Mouse (Mus musculus) limb, embryonic 12.5 days (tissue): Measurements from ENCODE around the gene Fam173b. TPM values are rescaled to one million over a fixed set of nuclear protein-coding genes. Genes with fewer than 3 reads are reported as not detected.

Experiments
- ATAC-seq: fragments of 200-750 bp; cut with Nextera tagmentation; 2 replicates; pipeline ENCODE4 v1.8.0; 2017; ENCODE audit warnings: low read depth, moderate TSS enrichment; ENCODE audit not compliant: insufficient number of reproducible peaks, insufficient read depth, low FRiP score, low TSS enrichment
- H3K27ac ChIP-seq: fragments of 300-500 bp; sonication (generic); 2 replicates; pipeline ENCODE4 v1.5.1; 2016; ENCODE audit warnings: mild to moderate bottlenecking, moderate library complexity
- H3K27me3 ChIP-seq: fragments of 300-500 bp; sonication (generic); 2 replicates; pipeline ENCODE4 v1.6.1; 2016; ENCODE audit warnings: mild to moderate bottlenecking, moderate library complexity
- H3K36me3 ChIP-seq: fragments of 300-500 bp; sonication (generic); 2 replicates; pipeline ENCODE4 v1.6.1; 2016; ENCODE audit warnings: mild to moderate bottlenecking, moderate library complexity
- H3K4me1 ChIP-seq: fragments of 300-500 bp; sonication (generic); replicated peaks from 2 replicates; pipeline ENCODE4 v1.6.1; 2016
- H3K4me2 ChIP-seq: fragments of 300-500 bp; sonication (generic); 2 replicates; pipeline ENCODE4 v1.6.1; 2016; ENCODE audit warnings: mild to moderate bottlenecking, moderate library complexity
- H3K4me3 ChIP-seq: fragments of 300-500 bp; sonication (generic); replicated peaks from 2 replicates; pipeline ENCODE4 v1.5.1; 2016; ENCODE audit warnings: mild to moderate bottlenecking
- H3K9ac ChIP-seq: fragments of 300-500 bp; sonication (generic); replicated peaks from 2 replicates; pipeline ENCODE4 v1.6.1; 2016; ENCODE audit warnings: mild to moderate bottlenecking, moderate library complexity
- H3K9me3 ChIP-seq: fragments of 300-500 bp; sonication (generic); 2 replicates; pipeline ENCODE4 v1.6.1; 2016; ENCODE audit warnings: mild to moderate bottlenecking, moderate library complexity
- WGBS: fragments of 180-500 bp; shearing (Covaris S2); methylation state at CpG from one replicate; pipeline ENCODE4 v1.1.7; 2016; 5-methylcytosine and 5-hydroxymethylcytosine counted together
- polyA plus RNA-seq: library from polyadenylated mRNA; unstranded; fragments of >200 nt; fragmentation: Nextera tagmentation; extraction: Ambion mirVana; gene quantifications from 2 replicates; pipeline ENCODE4 v1.2.1, GENCODE M21; 2016

Gene Fam173b
- polyA plus RNA-seq, 1 experiment from 2014 or later, result 11.2 TPM

DNA sequence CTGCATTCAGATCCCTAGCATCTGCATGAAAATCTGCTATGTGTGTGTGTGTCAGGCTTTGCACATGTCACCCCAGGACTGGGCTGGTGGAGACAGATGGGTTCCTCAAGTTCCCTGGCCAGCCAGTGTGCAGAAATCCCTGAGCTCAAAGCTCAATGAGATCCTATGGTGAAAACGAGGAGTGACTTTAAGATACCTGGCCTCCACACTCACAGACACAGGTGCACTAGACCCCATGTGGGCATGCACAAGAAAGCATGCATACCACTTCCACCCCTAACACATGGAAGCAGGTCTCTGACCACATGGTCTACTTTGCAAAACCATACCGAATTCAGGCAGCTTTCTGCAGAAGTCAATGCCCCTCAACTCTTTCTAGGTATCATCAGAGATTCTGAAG lies 13.9 kb upstream of the Fam173b start:
- 73% methylated on average over 2 of the region's 2 CpGs for WGBS
- H3K36me3 ChIP-seq, result peaks cover 44% of the 10 kb centered on the region
- H3K4me3 ChIP-seq, result no peak overlapping the region
- H3K4me2 ChIP-seq, result no peak overlapping the region
- 0 out of 2 replicates have a peak, but pooled peaks cover 5% of the 10 kb centered on the region for H3K4me1 ChIP-seq
- no peaks in the 10 kb centered on the region for H3K9me3 ChIP-seq
- H3K9ac ChIP-seq, result no peak overlapping the region
- no peak for ATAC-seq
- H3K27ac ChIP-seq, result no peak overlapping the region
- no peaks in the 10 kb centered on the region for H3K27me3 ChIP-seq

DNA sequence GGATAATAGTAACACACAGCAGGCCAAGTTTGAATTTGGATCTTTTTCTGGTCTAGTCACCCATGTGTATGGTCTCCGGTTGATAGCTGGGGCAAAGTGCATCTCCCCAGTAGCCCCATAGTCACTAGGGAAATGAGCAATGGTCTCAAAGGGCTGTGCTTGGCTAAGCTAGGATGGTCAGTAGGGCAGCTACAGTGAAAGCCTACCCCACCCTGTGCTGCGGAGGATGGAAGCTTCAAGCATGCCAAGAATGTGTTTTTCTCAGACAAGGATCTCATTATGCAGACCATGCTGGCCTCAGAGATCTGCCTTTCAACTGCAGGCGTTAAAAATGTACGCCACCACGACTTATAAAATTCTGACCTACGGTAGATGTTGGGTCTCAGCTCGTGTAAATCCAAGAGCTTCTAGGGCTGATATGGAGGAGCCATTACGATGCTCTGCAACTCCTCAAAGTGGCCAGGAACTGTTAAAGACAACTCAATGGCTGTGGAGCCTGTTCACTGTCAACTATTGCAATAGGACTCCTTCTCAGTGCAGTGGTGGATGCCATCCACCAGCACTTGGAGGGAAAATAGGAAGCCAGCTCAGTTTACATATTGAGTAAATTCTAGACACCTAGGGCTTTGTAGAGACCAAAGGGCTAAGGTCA lies 12.5 kb upstream of the Fam173b start:
- Histone ChIP-seq H3K36me3 (peaks cover 58% of the 10 kb centered on the region), H3K27me3 (no peaks in the 10 kb centered on the region), H3K4me2 (no peak overlapping the region), H3K27ac (no peak overlapping the region), H3K4me1 (0 out of 2 replicates have a peak, but pooled peaks cover 5% of the 10 kb centered on the region), H3K4me3 (no peak overlapping the region), H3K9ac (no peak overlapping the region), H3K9me3 (no peaks in the 10 kb centered on the region)
- no peak for ATAC-seq
- 67% methylated on average over 8 of the region's 8 CpGs for WGBS

DNA sequence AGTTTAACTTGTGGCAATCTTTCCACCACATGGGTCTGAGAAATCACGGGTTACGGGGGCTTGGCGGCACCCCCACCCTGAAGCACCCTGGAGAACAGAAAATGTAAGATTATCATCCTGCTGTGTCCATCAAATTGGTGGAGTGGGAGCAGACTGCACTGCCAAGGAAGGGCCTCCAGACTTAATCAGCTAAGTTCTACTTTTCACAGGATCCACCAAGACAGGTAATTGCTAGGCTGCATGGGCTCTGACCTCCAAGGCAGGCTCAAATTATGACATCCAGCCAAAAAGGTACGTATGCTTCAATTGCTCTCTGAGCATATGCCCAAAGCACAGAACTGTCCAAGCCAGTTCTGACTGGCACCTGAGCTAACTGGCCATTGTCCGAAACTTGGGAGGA lies 11.5 kb upstream of the Fam173b start:
- Histone ChIP-seq H3K9ac (no peak overlapping the region), H3K27ac (no peak overlapping the region), H3K9me3 (no peaks in the 10 kb centered on the region), H3K36me3 (peaks cover 68% of the 10 kb centered on the region), H3K4me1 (0 out of 2 replicates have a peak, but pooled peaks cover 5% of the 10 kb centered on the region), H3K4me2 (no peak overlapping the region), H3K27me3 (no peaks in the 10 kb centered on the region), H3K4me3 (no peak overlapping the region)
- ATAC-seq, result no peak
- WGBS, result 94% methylated on average over 5 of the region's 5 CpGs

DNA sequence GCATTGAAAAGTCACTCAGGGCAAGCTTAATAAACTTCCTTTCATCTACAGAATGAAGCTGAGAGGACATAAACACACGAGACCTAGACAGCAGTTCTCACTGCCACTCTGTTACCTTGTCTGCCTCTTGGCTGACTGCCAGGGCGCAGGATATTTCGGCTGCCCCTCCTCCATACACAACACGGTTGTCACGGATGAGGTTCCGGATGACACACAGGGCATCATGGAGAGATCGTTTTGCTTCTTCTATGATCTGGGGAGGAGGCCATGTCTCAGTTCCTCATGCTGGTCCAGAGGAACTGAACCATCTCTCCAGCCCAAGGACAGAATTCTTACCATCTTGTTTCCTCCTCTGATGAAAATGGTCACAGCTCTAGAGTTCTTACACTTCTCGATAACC lies 9.1 kb upstream of the Fam173b start:
- H3K27me3 ChIP-seq, result no peaks in the 10 kb centered on the region
- WGBS, result 94% methylated on average over 8 of the region's 8 CpGs
- no peak overlapping the region for H3K4me2 ChIP-seq
- no peak overlapping the region for H3K27ac ChIP-seq
- H3K9me3 ChIP-seq, result no peaks in the 10 kb centered on the region
- H3K36me3 ChIP-seq, result peaks cover 92% of the 10 kb centered on the region
- H3K4me3 ChIP-seq, result no peak overlapping the region
- H3K4me1 ChIP-seq, result 0 out of 2 replicates have a peak, but pooled peaks cover 5% of the 10 kb centered on the region
- H3K9ac ChIP-seq, result no peak overlapping the region
- no peak for ATAC-seq

DNA sequence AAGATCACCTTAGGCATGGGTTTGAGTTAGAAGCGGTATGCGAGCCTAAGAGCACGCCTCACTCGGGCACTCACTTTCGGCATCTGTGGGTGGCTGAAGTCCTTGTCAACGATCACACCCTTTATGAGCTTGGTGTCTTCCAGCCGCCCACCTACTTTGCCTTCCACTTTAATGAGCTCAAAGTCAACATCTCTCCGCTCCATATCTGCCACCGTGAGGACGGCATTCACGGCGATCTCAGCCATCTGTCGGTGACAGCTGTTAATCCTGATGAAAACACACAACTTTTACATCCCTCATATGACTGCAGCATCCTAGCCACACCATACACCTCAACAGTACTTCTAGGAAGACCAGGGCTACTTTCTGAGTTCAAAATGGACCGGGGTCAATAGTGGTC lies 7.4 kb upstream of the Fam173b start:
- peaks cover 89% of the 10 kb centered on the region for H3K36me3 ChIP-seq
- no peaks in the 10 kb centered on the region for H3K9me3 ChIP-seq
- WGBS, result 94% methylated on average over 14 of the region's 14 CpGs
- H3K9ac ChIP-seq, result no peak overlapping the region
- ATAC-seq, result no peak
- H3K4me3 ChIP-seq, result no peak overlapping the region
- 0 out of 2 replicates have a peak, but pooled peaks cover 1% of the 10 kb centered on the region for H3K4me1 ChIP-seq
- no peaks in the 10 kb centered on the region for H3K27me3 ChIP-seq
- H3K4me2 ChIP-seq, result no peak overlapping the region
- H3K27ac ChIP-seq, result no peak overlapping the region

DNA sequence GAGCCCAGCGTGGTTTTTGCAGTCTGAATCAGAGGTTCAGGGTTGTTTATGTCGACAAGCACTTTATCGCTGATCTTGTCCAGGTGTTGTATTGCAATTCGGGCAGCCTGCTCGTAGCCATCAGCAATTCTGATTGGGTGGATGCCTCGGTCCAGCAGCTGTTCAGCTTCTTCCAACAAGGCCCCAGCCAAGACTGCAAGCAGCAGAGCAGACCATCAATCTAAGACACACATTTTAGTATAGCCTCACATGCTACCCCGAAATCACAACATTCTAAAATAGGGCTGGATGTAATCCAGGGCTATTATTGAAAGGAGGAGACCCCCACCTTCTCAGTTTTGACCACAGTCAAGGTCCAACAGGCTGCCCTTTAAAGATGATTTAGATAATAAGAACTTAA lies 6.0 kb upstream of the Fam173b start:
- H3K27ac ChIP-seq, result no peak overlapping the region
- WGBS, result 89% methylated on average over 7 of the region's 7 CpGs
- peaks cover 13% of the 10 kb centered on the region for H3K4me1 ChIP-seq
- H3K27me3 ChIP-seq, result no peaks in the 10 kb centered on the region
- H3K9ac ChIP-seq, result no peak overlapping the region
- no peak overlapping the region for H3K4me2 ChIP-seq
- H3K36me3 ChIP-seq, result peaks cover 75% of the 10 kb centered on the region
- no peaks in the 10 kb centered on the region for H3K9me3 ChIP-seq
- ATAC-seq, result no peak
- no peak overlapping the region for H3K4me3 ChIP-seq

DNA sequence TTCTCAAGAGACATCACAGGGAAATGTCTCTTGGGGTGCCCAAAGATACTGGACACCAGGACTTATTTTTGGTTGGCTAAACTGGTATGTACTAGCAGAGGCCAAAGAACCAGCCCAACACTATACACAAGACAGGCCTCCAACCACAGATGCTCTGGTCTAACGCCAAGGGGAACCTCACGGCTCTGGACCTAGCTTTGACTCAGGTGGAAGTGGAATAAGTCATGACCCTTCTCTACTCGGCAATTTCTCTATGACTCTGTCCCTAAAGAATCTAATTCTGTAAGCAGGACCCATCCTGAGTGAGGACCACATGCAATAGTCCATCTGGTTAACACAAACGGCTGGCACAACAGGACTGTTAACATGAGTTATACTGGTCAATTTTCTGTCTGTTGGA lies 1.8 kb upstream of the Fam173b start:
- Histone ChIP-seq H3K4me2 (peak overlapping the region; percentile 85), H3K27me3 (no peaks in the 10 kb centered on the region), H3K36me3 (peaks cover 33% of the 10 kb centered on the region), H3K27ac (no peak overlapping the region), H3K4me3 (peak overlapping the region; percentile 77), H3K4me1 (peaks cover 23% of the 10 kb centered on the region), H3K9me3 (no peaks in the 10 kb centered on the region), H3K9ac (no peak overlapping the region)
- 69% methylated on average over 4 of the region's 4 CpGs for WGBS
- no peak for ATAC-seq

DNA sequence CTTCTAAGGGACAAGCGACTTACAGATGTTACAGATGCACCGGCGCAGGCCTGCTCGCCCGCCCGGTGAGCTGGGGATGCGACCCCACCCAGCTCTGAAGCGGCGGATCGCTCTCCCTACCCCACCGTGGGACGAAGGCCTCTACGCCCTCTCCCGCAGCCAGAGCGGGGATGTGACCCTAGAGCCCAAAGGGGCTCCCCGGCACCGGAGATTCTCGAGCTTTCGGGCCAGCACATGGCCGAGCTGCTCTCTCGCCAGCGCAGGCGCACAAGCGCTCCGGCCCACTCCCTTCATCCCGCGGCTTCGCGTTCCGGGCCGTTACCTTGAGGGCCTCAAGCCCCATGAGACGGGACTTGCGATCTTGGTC lies 390 bp upstream of the Fam173b start:
- ATAC-seq, result peak; percentile 72
- Histone ChIP-seq H3K4me2 (peak overlapping the region; percentile 85), H3K27ac (peak overlapping the region; percentile 94), H3K4me3 (peak overlapping the region; percentile 77), H3K27me3 (no peaks in the 10 kb centered on the region), H3K9ac (peak overlapping the region; percentile 87), H3K9me3 (no peaks in the 10 kb centered on the region), H3K4me1 (peaks cover 23% of the 10 kb centered on the region), H3K36me3 (peaks cover 19% of the 10 kb centered on the region)
- under 1% methylated on average over 33 of the region's 33 CpGs for WGBS

DNA sequence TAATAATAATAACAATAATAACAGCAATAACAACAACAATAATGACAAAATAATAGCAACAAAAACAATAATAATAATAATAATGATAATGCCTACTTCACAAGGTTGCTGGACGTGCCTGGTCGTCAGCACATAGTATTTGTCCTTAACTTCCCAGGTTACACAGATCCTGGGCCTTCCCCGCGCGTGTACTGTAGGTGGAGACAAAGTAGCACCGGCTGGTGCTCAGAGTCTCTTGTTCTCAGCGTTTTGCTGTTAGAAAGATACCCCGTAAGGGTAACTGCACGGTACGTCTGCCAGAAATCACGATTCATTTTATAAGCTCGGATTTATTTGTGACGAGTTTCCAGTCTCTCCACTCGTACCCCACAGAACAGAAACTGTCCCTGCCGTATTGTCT lies 774 bp downstream of the Fam173b start:
- Histone ChIP-seq H3K4me2 (peak overlapping the region; percentile 59), H3K4me1 (peaks cover 23% of the 10 kb centered on the region), H3K9me3 (no peaks in the 10 kb centered on the region), H3K27ac (peak overlapping the region; percentile 94), H3K36me3 (peaks cover 7% of the 10 kb centered on the region), H3K9ac (peak overlapping the region; percentile 86), H3K4me3 (peak overlapping the region; percentile 77), H3K27me3 (no peaks in the 10 kb centered on the region)
- WGBS, result 4% methylated on average over 15 of the region's 15 CpGs
- ATAC-seq, result peak; percentile 82

DNA sequence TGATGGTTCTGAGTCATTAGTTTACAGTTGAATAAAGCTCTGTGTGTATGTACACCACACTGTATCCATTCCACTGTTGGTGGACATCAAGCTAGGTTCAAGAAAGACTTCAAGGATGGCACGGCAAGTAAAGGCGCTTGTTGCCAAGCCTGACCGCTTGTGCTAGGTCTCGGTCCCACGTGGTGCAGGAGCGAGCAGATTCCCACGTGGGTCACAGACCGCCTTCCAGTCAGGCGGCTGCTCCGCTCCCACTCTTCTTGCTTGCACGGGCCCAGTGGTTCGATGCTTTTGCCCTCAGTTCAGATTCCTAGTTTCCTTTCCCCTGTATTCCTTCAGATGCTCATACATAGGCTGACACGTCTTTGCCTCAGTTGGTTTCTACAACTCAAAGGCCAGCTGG lies 1.5 kb downstream of the Fam173b start:
- H3K4me3 ChIP-seq, result peak overlapping the region; percentile 77
- H3K4me2 ChIP-seq, result peak overlapping the region; percentile 59
- no peaks in the 10 kb centered on the region for H3K27me3 ChIP-seq
- peak overlapping the region; percentile 86; the same call in 1 of the 2 replicates for H3K9ac ChIP-seq
- no peak for ATAC-seq
- no peak overlapping the region for H3K27ac ChIP-seq
- WGBS, result 89% methylated on average over 13 of the region's 13 CpGs
- H3K36me3 ChIP-seq, result peaks cover under 1% of the 10 kb centered on the region; the same call in 1 of the 2 replicates
- H3K4me1 ChIP-seq, result peaks cover 23% of the 10 kb centered on the region
- H3K9me3 ChIP-seq, result no peaks in the 10 kb centered on the region

DNA sequence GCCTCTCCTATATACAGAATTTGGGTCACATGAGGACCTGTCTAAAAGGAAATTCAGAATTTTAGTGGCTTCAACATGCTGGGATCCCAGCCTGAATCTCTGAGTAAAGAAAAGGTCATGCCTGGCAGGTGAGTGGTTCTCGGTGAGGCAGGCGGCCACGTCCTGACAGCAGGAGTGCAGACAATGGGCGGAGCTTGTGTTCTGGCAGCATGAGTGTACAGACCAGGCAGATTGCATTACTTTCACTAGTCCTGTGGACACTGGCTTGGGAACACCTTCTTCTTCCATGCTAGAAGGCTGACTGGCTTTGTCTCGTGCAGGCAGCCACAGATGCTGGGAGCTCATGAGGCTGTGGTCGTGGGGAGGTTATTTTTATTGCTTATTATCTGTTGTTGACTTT lies 5.2 kb downstream of the Fam173b start:
- Histone ChIP-seq H3K4me1 (peaks cover 11% of the 10 kb centered on the region), H3K4me2 (no peak overlapping the region), H3K9me3 (no peaks in the 10 kb centered on the region), H3K27ac (no peak overlapping the region), H3K36me3 (0 out of 2 replicates have a peak, but pooled peaks cover 3% of the 10 kb centered on the region), H3K4me3 (no peak overlapping the region), H3K27me3 (no peaks in the 10 kb centered on the region), H3K9ac (no peak overlapping the region)
- whole genome bisulfite sequencing, result 69% methylated on average over 6 of the region's 6 CpGs
- ATAC-seq, result no peak

DNA sequence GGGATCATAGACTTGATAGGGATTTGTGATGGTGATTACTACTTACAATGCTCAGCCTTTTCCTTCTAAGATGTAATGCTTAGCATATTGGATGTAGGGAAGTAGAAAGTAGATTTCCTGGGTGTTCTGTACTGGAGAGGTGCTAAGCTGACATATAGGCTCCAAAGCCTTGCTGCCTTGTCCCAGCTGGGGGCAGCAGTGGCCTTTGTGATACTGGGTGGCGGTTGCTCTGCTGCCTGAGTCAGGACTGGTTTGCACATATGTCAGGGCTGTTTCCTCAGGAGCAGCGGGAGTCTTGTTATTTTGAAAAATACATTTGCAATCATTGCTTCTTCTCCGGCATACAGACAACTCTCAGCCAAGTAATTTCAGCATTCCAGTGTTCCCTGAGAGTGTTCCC lies 9.4 kb downstream of the Fam173b start:
- no peak overlapping the region for H3K9ac ChIP-seq

More for the DNA sequence above, 9.4 kb downstream of the Fam173b start:
- no peak for ATAC-seq
- Histone ChIP-seq H3K4me2 (no peak overlapping the region), H3K4me1 (0 out of 2 replicates have a peak, but pooled peaks cover 4% of the 10 kb centered on the region), H3K9me3 (no peaks in the 10 kb centered on the region), H3K27ac (no peak overlapping the region), H3K4me3 (no peak overlapping the region), H3K36me3 (0 out of 2 replicates have a peak, but pooled peaks cover 7% of the 10 kb centered on the region), H3K27me3 (no peaks in the 10 kb centered on the region)
- WGBS, result 84% methylated on average over 3 of the region's 3 CpGs
